Mouse (Mus musculus): ENCODE measurements at regions not wholly inside any gene's neighbourhood (a gene's known extent, or its start where the extent isn't known, plus 50 kb on each side); places are given as distances from the start of the nearest gene placed in this dataset.

DNA sequence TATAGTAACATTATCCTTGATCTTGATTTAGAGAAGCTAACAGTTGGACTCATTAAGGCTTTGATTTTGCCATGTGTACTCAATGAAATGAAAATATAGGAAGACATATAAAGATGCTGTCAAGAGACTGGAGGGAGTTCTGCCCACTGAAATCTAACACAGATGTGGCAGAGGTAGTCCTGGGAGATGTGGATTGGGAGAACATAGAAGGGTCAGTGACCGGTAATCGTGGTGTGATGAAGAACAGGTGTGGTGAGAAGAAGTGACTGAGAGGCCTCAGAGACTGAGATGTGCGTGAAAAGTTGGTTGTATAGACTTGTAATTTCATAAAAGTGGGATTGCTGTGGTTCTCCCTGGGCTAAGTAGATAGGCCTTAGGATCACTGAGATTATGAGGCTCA, 600.9 kb upstream of the Frg1 start:
- TF ChIP-seq CTCF (conservative IDR thresholded peaks at IDR 0.05; ENCODE audit: insufficient read depth, insufficient read length, low read depth, low read length) (no peak), POLR2A (IDR thresholded peaks at IDR 0.05; ENCODE audit: low read depth, low read length) (no peak)

All from kidney, adult 2 months (tissue).